Mouse (Mus musculus) ES-Bruce4 (cell line): ENCODE data around the gene Csrnp3.

Experiments
- CTCF ChIP-seq: IDR thresholded peaks from one replicate; pipeline ENCODE4 v1.8.1; 2011; ENCODE audit warnings: low read depth, low read length
- EP300 ChIP-seq: IDR thresholded peaks from 2 replicates; pipeline ENCODE4 v1.6.1; 2011; ENCODE audit warnings: low read depth, low read length; ENCODE audit not compliant: insufficient read depth
- POLR2A ChIP-seq: IDR thresholded peaks from one replicate; pipeline ENCODE4 v1.8.1; 2011; ENCODE audit warnings: low read length; ENCODE audit not compliant: insufficient read depth

- TF ChIP-seq POLR2A, result no peak
- no peak for TF ChIP-seq CTCF
- no peak for TF ChIP-seq EP300
Observed at GRCm38 (mm10) chr2:65915994-65916393, 70.4 kb downstream of the Csrnp3 start.
